Mouse (Mus musculus) layer of hippocampus, adult 2 months (tissue): Measurements from ENCODE around the gene Gm21860. TPM values are rescaled to one million over a fixed set of nuclear protein-coding genes. Genes with fewer than 3 reads are reported as not detected.
A peak's percentile ranks its signal among the peaks of the same experiment; 100 is the strongest.
"Not testable (repeated sequence)": the region's sequence is repeated elsewhere in the genome, so short reads cannot be mapped to it uniquely, and the experiment has no call there.

ENCODE experiments used
- DNase-seq, 2 experiments: peaks; one replicate each; pipeline ENCODE4 v3.0.0; 2022; ENCODE audit warnings: low spot score in 2 of 2
- H3K27ac ChIP-seq: fragments of 200-600 bp; 2 replicates; pipeline ENCODE4 v1.8.1; 2022
- H3K4me3 ChIP-seq: fragments of 200-600 bp; 2 replicates; pipeline ENCODE4 v1.8.1; 2022; ENCODE audit warnings: mild to moderate bottlenecking
- total RNA-seq, 2 experiments: library from RNA; stranded (reverse); gene quantifications; 2 replicates each; pipeline ENCODE4 v1.2.3; 2021

Gm21860 gene
- total RNA-seq, 2 experiments from 2014 or later: not detected

- not testable (repeated sequence) for H3K27ac ChIP-seq, H3K4me3 ChIP-seq
- peak in 1 of 2 experiments; percentile 9 for DNase-seq
Measured at GRCm38 (mm10) chrY:90724014-90724709, 30.5 kb downstream of the Gm21860 start.

- not testable (repeated sequence) for H3K4me3 ChIP-seq, H3K27ac ChIP-seq
- peak in 1 of 2 experiments; percentile 43 for DNase-seq
Measured at GRCm38 (mm10) chrY:90723336-90723987, 31.2 kb downstream of the Gm21860 start.

DNA sequence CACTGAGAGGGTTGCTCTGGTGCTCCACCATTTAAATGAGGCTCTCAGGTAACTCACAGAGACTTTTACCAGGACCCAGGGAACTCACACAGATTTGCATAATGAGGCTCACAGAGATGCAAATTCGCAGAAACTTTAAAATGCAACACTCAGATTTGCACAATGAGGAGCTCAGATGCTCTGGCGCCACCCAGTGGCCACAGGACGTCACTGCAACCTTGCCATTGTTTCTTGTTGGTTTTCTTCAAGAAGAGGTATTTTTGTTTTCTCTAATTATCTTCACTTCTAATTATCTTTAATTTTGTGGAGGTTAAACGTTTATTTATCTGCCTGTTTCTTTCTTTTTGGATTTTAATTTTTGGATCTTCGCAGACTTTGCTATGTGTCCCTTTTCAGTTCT, 34.1 kb downstream of the Gm21860 start:
- H3K27ac ChIP-seq, H3K4me3 ChIP-seq, DNase-seq: not testable (repeated sequence)

GRCm38 (mm10) chrY:90719403-90720232, 35.0 kb downstream of the Gm21860 start:
- not testable (repeated sequence) for DNase-seq, H3K4me3 ChIP-seq, H3K27ac ChIP-seq

DNA sequence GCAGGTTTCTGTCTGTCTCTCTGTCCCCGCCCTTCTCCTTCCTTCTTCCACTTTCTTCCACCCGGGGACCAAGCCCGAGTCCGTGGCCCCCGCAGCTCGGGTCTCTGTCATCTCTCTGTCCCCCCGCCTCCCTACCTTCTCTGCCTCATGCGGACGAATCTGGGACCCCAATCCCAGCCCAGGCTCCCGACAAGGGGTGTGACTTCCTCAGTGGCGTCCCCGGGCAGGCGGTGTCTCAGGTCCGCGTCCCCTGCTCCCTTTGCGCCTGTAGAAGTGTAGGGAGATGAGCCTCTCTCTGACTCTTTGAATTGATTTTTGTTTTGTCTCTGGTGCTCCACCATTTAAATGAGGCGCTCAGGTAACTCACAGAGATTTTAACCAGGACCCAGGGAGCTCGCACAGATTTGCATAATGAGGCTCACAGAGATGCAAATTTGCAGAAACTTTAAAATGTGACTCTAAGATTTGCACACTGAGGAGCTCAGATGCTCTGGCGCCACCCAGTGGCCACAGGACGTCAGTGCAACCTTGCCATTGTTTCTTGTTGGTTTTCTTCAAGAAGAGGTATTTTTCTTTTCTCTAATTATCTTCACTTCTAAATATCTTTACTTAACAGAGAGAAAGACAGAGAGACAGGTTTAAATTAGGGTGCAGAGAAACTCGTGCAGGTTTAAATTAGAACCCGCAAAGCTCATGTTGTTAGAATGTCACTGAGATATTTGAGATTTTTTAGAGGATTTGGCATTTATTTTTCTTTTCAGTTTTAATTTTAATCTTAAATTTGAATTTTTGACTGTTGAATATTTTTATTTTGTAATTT, 35.8 kb downstream of the Gm21860 start:
- not testable (repeated sequence) for H3K27ac ChIP-seq, H3K4me3 ChIP-seq
- peak; percentile 34 to 53 for DNase-seq

DNA sequence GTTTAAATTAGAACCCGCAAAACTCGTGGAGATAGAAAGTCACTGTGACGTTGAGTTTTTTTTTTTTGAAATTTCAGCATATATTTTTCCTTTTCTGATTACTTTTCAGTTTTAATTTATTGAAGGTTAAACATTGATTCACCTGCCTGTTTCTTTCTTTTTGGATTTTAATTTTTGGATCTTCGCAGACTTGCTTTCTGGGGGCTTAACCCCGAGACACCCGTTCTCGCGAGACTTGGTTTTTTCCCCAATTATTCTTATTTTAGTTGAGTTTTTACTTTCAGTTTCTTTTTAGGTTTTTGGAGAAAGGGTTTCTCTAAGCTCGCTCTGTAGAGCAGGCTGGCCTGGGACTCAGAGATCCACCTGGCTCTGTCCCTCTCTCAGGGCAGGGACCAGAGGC, 36.6 kb downstream of the Gm21860 start:
- not testable (repeated sequence) for DNase-seq, H3K27ac ChIP-seq, H3K4me3 ChIP-seq

DNA sequence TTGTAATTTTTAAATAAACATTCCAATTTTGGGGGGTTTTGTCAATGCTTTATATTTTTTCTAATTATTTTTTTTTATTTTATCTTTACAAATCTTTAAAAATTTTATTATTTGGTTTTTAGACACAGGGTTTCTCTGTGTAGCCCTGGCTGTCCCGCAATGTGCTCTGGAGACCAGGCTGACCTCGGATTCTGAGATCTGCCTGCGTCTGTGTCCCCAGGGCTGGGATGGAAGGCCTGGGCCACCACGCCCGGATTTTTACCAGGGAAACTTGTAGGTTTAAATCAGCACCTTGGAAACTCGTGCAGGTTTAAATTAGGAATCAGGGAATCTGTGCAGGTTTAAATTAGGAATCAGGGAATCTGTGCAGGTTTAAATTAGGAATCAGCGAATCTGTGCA, 37.1 kb downstream of the Gm21860 start:
- not testable (repeated sequence) for H3K4me3 ChIP-seq, DNase-seq, H3K27ac ChIP-seq

Other genes starting within 250 kb of the Gm21860 start
- gene Gm47283, start 29.9 kb upstream of the Gm21860 start, total RNA-seq: not detected
- gene Gm21748, start 84.4 kb upstream of the Gm21860 start, total RNA-seq: not detected